Mouse (Mus musculus): Measurements from ENCODE around the gene Itpkb. TPM values are rescaled to one million over a fixed set of nuclear protein-coding genes. Genes with fewer than 3 reads are reported as not detected.
A peak's percentile ranks its signal among the peaks of the same experiment; 100 is the strongest.

Gene Itpkb
- total and polyA plus RNA-seq, 3 experiments, result 25.3 to 76.4 (median 45.6) TPM

- peak; percentile 36 for DNase-seq
Measured at GRCm38 (mm10) chr1:180417118-180417517, 86.8 kb downstream of the Itpkb start.

- DNase-seq, result no peak
Measured at GRCm38 (mm10) chr1:180419059-180419458, 88.8 kb downstream of the Itpkb start.

GRCm38 (mm10) chr1:180420496-180421164 is 90.3 kb downstream of the Itpkb start:
- peak; percentile 82 for DNase-seq

- no peak for DNase-seq
Measured at GRCm38 (mm10) chr1:180421165-180421909, 91.1 kb downstream of the Itpkb start.

- DNase-seq, result peak; percentile 77
Measured at GRCm38 (mm10) chr1:180422076-180422828, 92.0 kb downstream of the Itpkb start.

- DNase-seq, result no peak
Measured at GRCm38 (mm10) chr1:180423008-180423639, 92.8 kb downstream of the Itpkb start.

- no peak for DNase-seq
Measured at GRCm38 (mm10) chr1:180423931-180424330, 93.6 kb downstream of the Itpkb start.

- no peak for DNase-seq
Measured at GRCm38 (mm10) chr1:180426405-180426804, 96.1 kb downstream of the Itpkb start.

GRCm38 (mm10) chr1:180427685-180428084 is 97.4 kb downstream of the Itpkb start:
- no peak for DNase-seq

- DNase-seq, result peak; percentile 68
Measured at GRCm38 (mm10) chr1:180428101-180428712, 97.9 kb downstream of the Itpkb start.

- DNase-seq, result no peak
Measured at GRCm38 (mm10) chr1:180428871-180429270, 98.6 kb downstream of the Itpkb start.

- DNase-seq, result no peak
Measured at GRCm38 (mm10) chr1:180429819-180430218, 99.5 kb downstream of the Itpkb start.

- no peak for DNase-seq
Measured at GRCm38 (mm10) chr1:180431833-180432232, 101.5 kb downstream of the Itpkb start.

- DNase-seq, result no peak
Measured at GRCm38 (mm10) chr1:180433098-180433538, 102.8 kb downstream of the Itpkb start.

- peak; percentile 62 for DNase-seq
Measured at GRCm38 (mm10) chr1:180433796-180434566, 103.7 kb downstream of the Itpkb start.

GRCm38 (mm10) chr1:180434925-180435324 is 104.6 kb downstream of the Itpkb start:
- DNase-seq, result no peak

- no peak for DNase-seq
Measured at GRCm38 (mm10) chr1:180439496-180439895, 109.2 kb downstream of the Itpkb start.

GRCm38 (mm10) chr1:180444411-180444810 is 114.1 kb downstream of the Itpkb start:
- no peak for DNase-seq

GRCm38 (mm10) chr1:180449641-180450040 is 119.4 kb downstream of the Itpkb start:
- DNase-seq, result no peak

- DNase-seq, result peak; percentile 18
Measured at GRCm38 (mm10) chr1:180458274-180458673, 128.0 kb downstream of the Itpkb start.

- DNase-seq, result no peak
Measured at GRCm38 (mm10) chr1:180458680-180459079, 128.4 kb downstream of the Itpkb start.

All from adrenal gland, adult 2 months (tissue).